Mouse (Mus musculus) CH12.LX (cell line): Measurements from ENCODE around the gene Aurkb. TPM values are rescaled to one million over a fixed set of nuclear protein-coding genes. Genes with fewer than 3 reads are reported as not detected.

ENCODE experiments used
- DNase-seq: peaks from one replicate; pipeline ENCODE4 v3.0.0-alpha.2; 2013; ENCODE audit errors: extremely low read depth
- H3K27ac ChIP-seq: 2 replicates; pipeline ENCODE4 v1.5.1; 2012; ENCODE audit warnings: low read depth, mild to moderate bottlenecking, control low read depth, moderate library complexity; ENCODE audit not compliant: insufficient read depth
- H3K27me3 ChIP-seq: replicated peaks from 2 replicates; pipeline ENCODE3; 2012; ENCODE audit warnings: inconsistent platforms
- H3K36me3 ChIP-seq, 2 experiments: replicated peaks in 1 of 2; 2 replicates each; pipeline versions ENCODE3 to v1.6.1; 2012; ENCODE audit warnings: inconsistent platforms in 1 of 2, low read length in 1 of 2, mild to moderate bottlenecking in 1 of 2, mixed read lengths in 1 of 2, moderate library complexity in 1 of 2; ENCODE audit not compliant: control insufficient read depth in 1 of 2, insufficient read depth in 1 of 2
- H3K4me1 ChIP-seq, 2 experiments: 2 replicates each; pipeline ENCODE4 v1.6.1; 2012; ENCODE audit warnings: inconsistent platforms in 1 of 2, moderate library complexity in 1 of 2; ENCODE audit not compliant: insufficient read depth in 2 of 2, control insufficient read depth in 1 of 2
- H3K4me2 ChIP-seq: 2 replicates; pipeline ENCODE4 v1.6.1; 2012; ENCODE audit warnings: low read depth, mild to moderate bottlenecking, control low read depth; ENCODE audit not compliant: poor library complexity, insufficient read depth, severe bottlenecking
- H3K4me3 ChIP-seq, 3 experiments: fragments of 150-350 bp in 1 of 3; sonication (generic) in 1 of 3; replicated peaks in 1 of 3; 2 replicates each; pipeline versions ENCODE3 to v1.5.1; 2011 to 2012; ENCODE audit warnings: low read depth in 2 of 3, low read length in 2 of 3, mild to moderate bottlenecking in 2 of 3, moderate library complexity in 2 of 3, control low read depth in 1 of 3, improper control_type of control experiment in 1 of 3, inconsistent platforms in 1 of 3, mixed read lengths in 1 of 3; ENCODE audit not compliant: poor library complexity in 1 of 3
- H3K79me2 ChIP-seq: replicated peaks from 2 replicates; pipeline ENCODE4 v1.6.1; 2012; ENCODE audit warnings: mild to moderate bottlenecking, moderate library complexity; ENCODE audit not compliant: control insufficient read depth, poor library complexity, insufficient read depth, severe bottlenecking; ENCODE audit errors: extremely low read depth
- H3K9ac ChIP-seq: 2 replicates; pipeline ENCODE4 v1.6.1; 2012; ENCODE audit warnings: low read depth, mild to moderate bottlenecking, control low read depth, moderate library complexity; ENCODE audit not compliant: insufficient read depth
- H3K9me3 ChIP-seq: replicated peaks from 2 replicates; pipeline ENCODE3; 2012; ENCODE audit warnings: low read length, inconsistent platforms, mixed read lengths
- BHLHE40 ChIP-seq: IDR thresholded peaks from 2 replicates; pipeline ENCODE4 v1.6.1; 2011; ENCODE audit warnings: mild to moderate bottlenecking, low read depth, low read length, improper control_type of control experiment
- CHD2 ChIP-seq: IDR thresholded peaks from 2 replicates; pipeline ENCODE4 v1.6.1; 2011; ENCODE audit warnings: low read length, improper control_type of control experiment
- CTCF ChIP-seq, 2 experiments: IDR thresholded peaks in 1 of 2; conservative IDR thresholded peaks in 1 of 2; 2 replicates each; pipeline ENCODE4 v1.5.1; 2011 to 2012; ENCODE audit warnings: low read depth in 2 of 2, low read length in 2 of 2, improper control_type of control experiment in 1 of 2, inconsistent platforms in 1 of 2, mild to moderate bottlenecking in 1 of 2, moderate library complexity in 1 of 2
- E2F4 ChIP-seq: IDR thresholded peaks from 2 replicates; pipeline ENCODE4 v1.6.1; 2011; ENCODE audit warnings: low read depth, low read length, improper control_type of control experiment; ENCODE audit not compliant: insufficient replicate concordance
- ELF1 ChIP-seq: IDR thresholded peaks from 2 replicates; pipeline ENCODE4 v1.6.1; 2014; ENCODE audit warnings: low read depth, mild to moderate bottlenecking, inconsistent platforms, low read length, improper control_type of control experiment
- HCFC1 ChIP-seq: IDR thresholded peaks from 2 replicates; pipeline ENCODE4 v1.6.1; 2012; ENCODE audit warnings: low read depth, mild to moderate bottlenecking, inconsistent platforms, low read length, improper control_type of control experiment
- MAFK ChIP-seq: IDR thresholded peaks from 2 replicates; pipeline ENCODE4 v1.6.1; 2011; ENCODE audit warnings: low read length, improper control_type of control experiment; ENCODE audit not compliant: insufficient replicate concordance
- MAX ChIP-seq: IDR thresholded peaks from 2 replicates; pipeline ENCODE4 v1.6.1; 2011; ENCODE audit warnings: low read length, improper control_type of control experiment
- MEF2A ChIP-seq: IDR thresholded peaks from 2 replicates; pipeline ENCODE4 v1.6.1; 2014; ENCODE audit warnings: low read depth, mild to moderate bottlenecking, inconsistent platforms, low read length, improper control_type of control experiment, borderline replicate concordance
- MXI1 ChIP-seq: IDR thresholded peaks from 2 replicates; pipeline ENCODE4 v1.6.1; 2011; ENCODE audit warnings: mild to moderate bottlenecking, low read depth, low read length, improper control_type of control experiment
- PAX5 ChIP-seq: IDR thresholded peaks from 2 replicates; pipeline ENCODE4 v1.6.1; 2012; ENCODE audit warnings: low read length, inconsistent platforms, mixed read lengths
- POLR2A ChIP-seq: IDR thresholded peaks from 2 replicates; pipeline ENCODE4 v1.6.1; 2011; ENCODE audit warnings: low read depth, mild to moderate bottlenecking, improper control_type of control experiment, low read length
- POLR2AphosphoS2 ChIP-seq: IDR thresholded peaks from 2 replicates; pipeline ENCODE4 v1.6.1; 2011; ENCODE audit warnings: low read depth, low read length, improper control_type of control experiment
- RAD21 ChIP-seq: IDR thresholded peaks from 2 replicates; pipeline ENCODE4 v1.6.1; 2011; ENCODE audit warnings: low read depth, mild to moderate bottlenecking, low read length, improper control_type of control experiment, moderate library complexity
- SIN3A ChIP-seq: IDR thresholded peaks from 2 replicates; pipeline ENCODE4 v1.6.1; 2012; ENCODE audit warnings: low read length, improper control_type of control experiment, inconsistent platforms
- UBTF ChIP-seq: IDR thresholded peaks from 2 replicates; pipeline ENCODE4 v1.6.1; 2012; ENCODE audit warnings: low read depth, mild to moderate bottlenecking, inconsistent platforms, low read length, improper control_type of control experiment, moderate library complexity
- USF1 ChIP-seq: IDR thresholded peaks from 2 replicates; pipeline ENCODE4 v1.6.1; 2014; ENCODE audit warnings: low read depth, mild to moderate bottlenecking, inconsistent platforms, low read length, improper control_type of control experiment
- dilution Hi-C: fragments of 300-500 bp; cut with MboI; formaldehyde crosslinking; loops from 2 replicates; pipeline ENCODE4 v1.14.3; 2020; ENCODE audit warnings: low sequenced_read_pairs; ENCODE audit not compliant: extremely low pct_unique_long_range_greater_than_20kb, extremely low pct_ligation_motif_present
- in situ Hi-C: fragments of 300-500 bp; cut with MboI; formaldehyde crosslinking; loops from 3 replicates; pipeline ENCODE4 v1.14.3; 2019; ENCODE audit warnings: low sequenced_read_pairs, low pct_ligation_motif_present, low pct_unique_long_range_greater_than_20kb, mixed read lengths
- polyA plus RNA-seq: library from polyadenylated mRNA; unstranded; fragments of >175 nt; gene quantifications from 2 replicates; pipeline ENCODE4 v1.2.1, GENCODE M21; 2012; ENCODE audit warnings: low read depth; ENCODE audit not compliant: insufficient read length
- total RNA-seq, 2 experiments: library from RNA; depleted of rRNA; stranded (reverse); fragments of 300-350 nt in 1 of 2; fragments of >200 nt in 1 of 2; gene quantifications; 2 replicates each; pipeline ENCODE4 v1.2.3; 2012 to 2014

Aurkb gene
- total and polyA plus RNA-seq, 3 experiments = 170 to 200 (median 190) TPM

GRCm38 (mm10) chr11:69048151-69048550, 2.7 kb downstream of the Aurkb start:
- Histone ChIP-seq H3K36me3 (peaks cover 39 to 58% of the 10 kb centered on the region in 2 experiments), H3K9ac (no peak overlapping the region), H3K4me2 (no peak overlapping the region), H3K4me3 (no peak overlapping the region), H3K4me1 (peaks cover 20 to 69% of the 10 kb centered on the region in 2 experiments), H3K27ac (no peak overlapping the region), H3K79me2 (peaks cover 55% of the 10 kb centered on the region), H3K27me3 (no peaks in the 10 kb centered on the region), H3K9me3 (no peaks in the 10 kb centered on the region)
- dilution Hi-C loops = no loop called here
- TF ChIP-seq POLR2A (no peak), RAD21 (no peak)
- in situ Hi-C loops = no loop called here
- DNase-seq = no peak

GRCm38 (mm10) chr11:69050748-69051147, 5.3 kb downstream of the Aurkb start:
- TF ChIP-seq CHD2 = no peak
- no peak for TF ChIP-seq MAFK
- no peak for TF ChIP-seq POLR2AphosphoS2
- no peak for TF ChIP-seq USF1
- no peak for TF ChIP-seq MAX
- TF ChIP-seq HCFC1 = no peak
- TF ChIP-seq, all 38 proteins: peak for 0
- Histone ChIP-seq H3K4me3 (no peak overlapping the region), H3K9me3 (no peaks in the 10 kb centered on the region), H3K9ac (no peak overlapping the region), H3K4me1 (peaks cover 16 to 65% of the 10 kb centered on the region in 2 experiments), H3K79me2 (peaks cover 53% of the 10 kb centered on the region), H3K36me3 (peaks cover 42 to 76% of the 10 kb centered on the region in 2 experiments), H3K27ac (no peak overlapping the region), H3K4me2 (no peak overlapping the region), H3K27me3 (no peaks in the 10 kb centered on the region)
- in situ Hi-C loops (no loop called here), dilution Hi-C loops (no loop called here)
- no peak for DNase-seq

GRCm38 (mm10) chr11:69051771-69052170, 6.3 kb downstream of the Aurkb start:
- no peaks in the 10 kb centered on the region for H3K9me3 ChIP-seq
- peaks cover 43% of the 10 kb centered on the region for H3K79me2 ChIP-seq
- H3K36me3 ChIP-seq = peaks cover 42 to 78% of the 10 kb centered on the region in 2 experiments
- dilution Hi-C loops = no loop called here
- no peak overlapping the region for H3K4me2 ChIP-seq
- no peak overlapping the region for H3K27ac ChIP-seq
- no peak overlapping the region for H3K4me3 ChIP-seq
- no peak for DNase-seq
- H3K4me1 ChIP-seq = peaks cover 16 to 64% of the 10 kb centered on the region in 2 experiments
- no peaks in the 10 kb centered on the region for H3K27me3 ChIP-seq
- TF ChIP-seq POLR2AphosphoS2 = no peak
- no peak for TF ChIP-seq MXI1
- no peak for TF ChIP-seq MEF2A
- no peak for TF ChIP-seq SIN3A
- no peak for TF ChIP-seq UBTF
- no peak for TF ChIP-seq ELF1
- TF ChIP-seq PAX5 = no peak
- no peak for TF ChIP-seq E2F4
- no peak for TF ChIP-seq CTCF (conservative IDR thresholded peaks at IDR 0.05 in 1 of 2, IDR thresholded peaks at IDR 0.05 in 1 of 2; ENCODE audit: low read depth in 2 of 2, low read length in 2 of 2)
- TF ChIP-seq BHLHE40 = no peak
- TF ChIP-seq POLR2A = no peak
- in situ Hi-C loops = no loop called here
- no peak overlapping the region for H3K9ac ChIP-seq
